Mouse (Mus musculus): Measurements from ENCODE around the gene Gm20388. TPM values are rescaled to one million over a fixed set of nuclear protein-coding genes. Genes with fewer than 3 reads are reported as not detected.

Gene Gm20388
- polyA plus RNA-seq, 1 experiment from 2014 or later, result 3.6 TPM

- WGBS, result 64% methylated on average over 3 of the region's 3 CpGs
- DNase-seq (ENCODE audit: low spot score), result no peak
- no peak overlapping the region for H3K4me3 ChIP-seq
- H3K27me3 ChIP-seq (replicated peaks; ENCODE audit: low read depth, poor library complexity, severe bottlenecking), result no peaks in the 10 kb centered on the region
- no peak overlapping the region for H3K27ac ChIP-seq (replicated peaks)
- no peaks in the 10 kb centered on the region for H3K9me3 ChIP-seq
- H3K4me1 ChIP-seq, result peaks cover 76% of the 10 kb centered on the region
- peaks cover 61% of the 10 kb centered on the region for H3K36me3 ChIP-seq (replicated peaks)
Measured at GRCm38 (mm10) chr8:122574264-122574663, 2663.6 kb downstream of the Gm20388 start.

- Histone ChIP-seq H3K4me3 (peak overlapping the region; percentile 72; the same call in 1 of the 2 replicates), H3K9me3 (no peaks in the 10 kb centered on the region), H3K36me3 (replicated peaks) (peaks cover 56% of the 10 kb centered on the region), H3K4me1 (peaks cover 76% of the 10 kb centered on the region), H3K27ac (replicated peaks) (no peak overlapping the region), H3K27me3 (replicated peaks; ENCODE audit: low read depth, poor library complexity, severe bottlenecking) (no peaks in the 10 kb centered on the region)
- no peak for DNase-seq (ENCODE audit: low spot score)
- WGBS, result 55% methylated on average over 10 of the region's 10 CpGs
Measured at GRCm38 (mm10) chr8:122574667-122575251, 2664.1 kb downstream of the Gm20388 start.

GRCm38 (mm10) chr8:122575286-122575685 is 2664.6 kb downstream of the Gm20388 start:
- Histone ChIP-seq H3K27me3 (replicated peaks; ENCODE audit: low read depth, poor library complexity, severe bottlenecking) (no peaks in the 10 kb centered on the region), H3K4me3 (peak overlapping the region; percentile 72), H3K27ac (replicated peaks) (peak overlapping the region; percentile 31), H3K9me3 (no peaks in the 10 kb centered on the region), H3K4me1 (peaks cover 76% of the 10 kb centered on the region), H3K36me3 (replicated peaks) (peaks cover 51% of the 10 kb centered on the region)
- no peak for DNase-seq (ENCODE audit: low spot score)
- WGBS, result 77% methylated on average over 8 of the region's 8 CpGs

- peak overlapping the region; percentile 90 for H3K27ac ChIP-seq (replicated peaks)
- 18% methylated on average over 21 of the region's 21 CpGs for WGBS
- H3K36me3 ChIP-seq (replicated peaks), result peaks cover 44% of the 10 kb centered on the region
- peak overlapping the region; percentile 72 for H3K4me3 ChIP-seq
- H3K9me3 ChIP-seq, result no peaks in the 10 kb centered on the region
- peaks cover 80% of the 10 kb centered on the region for H3K4me1 ChIP-seq
- no peaks in the 10 kb centered on the region for H3K27me3 ChIP-seq (replicated peaks; ENCODE audit: low read depth, poor library complexity, severe bottlenecking)
- peak; percentile 34 for DNase-seq (ENCODE audit: low spot score)
Measured at GRCm38 (mm10) chr8:122575735-122576647, 2665.3 kb downstream of the Gm20388 start.

DNA sequence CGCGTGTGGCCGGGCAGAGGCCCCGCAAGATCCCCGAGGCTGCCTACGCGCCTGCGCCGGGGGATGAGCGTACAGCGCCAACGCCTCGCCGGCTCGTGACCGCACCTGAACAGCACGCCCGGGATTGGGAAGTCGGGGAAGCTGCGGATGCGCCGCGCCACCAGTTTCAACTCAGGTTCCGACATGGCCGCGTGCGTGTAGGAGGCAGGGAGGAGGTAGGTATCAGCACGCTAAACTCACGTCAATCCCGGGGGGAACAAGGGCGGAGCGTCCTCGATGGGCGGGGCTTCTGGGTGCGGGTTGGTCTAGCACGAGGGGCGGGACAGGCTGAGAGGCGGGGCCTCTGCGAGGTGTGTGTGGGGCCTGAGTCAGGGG is 2666.0 kb downstream of the Gm20388 start, which contains the start of gene Aprt:
Gene Aprt, minus strand, starts transcription at position 262 of the 375 bp plus-strand sequence.
- under 1% methylated on average over 39 of the region's 39 CpGs for WGBS
- peak; percentile 96 for DNase-seq (ENCODE audit: low spot score)
- H3K4me1 ChIP-seq, result peaks cover 84% of the 10 kb centered on the region
- no peaks in the 10 kb centered on the region for H3K27me3 ChIP-seq (replicated peaks; ENCODE audit: low read depth, poor library complexity, severe bottlenecking)
- peak within 1 kb of the TSS; percentile 90 for H3K27ac ChIP-seq (replicated peaks)
- H3K9me3 ChIP-seq, result no peaks in the 10 kb centered on the region
- H3K4me3 ChIP-seq, result peak within 1 kb of the TSS; percentile 72
- H3K36me3 ChIP-seq (replicated peaks), result peaks cover 38% of the 10 kb centered on the region

DNA sequence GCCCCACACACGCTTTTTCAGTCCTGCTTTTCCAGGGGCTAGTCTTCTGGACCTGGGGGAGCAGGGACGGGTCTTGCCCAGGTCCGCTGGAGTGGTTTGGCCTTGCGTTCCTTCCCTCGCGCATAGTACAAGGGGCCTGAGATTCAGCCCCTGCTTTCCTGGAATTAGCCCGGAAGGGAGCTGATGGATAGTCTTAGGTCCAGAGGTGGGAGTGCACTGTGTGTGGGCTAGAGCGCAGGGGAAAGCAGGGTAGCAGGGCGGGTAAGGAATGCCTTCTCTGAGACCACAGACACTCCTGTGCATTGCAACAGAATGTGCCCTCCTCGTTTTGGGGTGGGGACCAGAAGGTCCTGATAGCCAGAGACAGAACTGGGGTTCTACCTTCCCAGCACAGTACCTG is 2666.5 kb downstream of the Gm20388 start:
- H3K27ac ChIP-seq (replicated peaks), result peak overlapping the region; percentile 90
- H3K9me3 ChIP-seq, result no peaks in the 10 kb centered on the region
- peaks cover 84% of the 10 kb centered on the region for H3K4me1 ChIP-seq
- H3K4me3 ChIP-seq, result peak overlapping the region; percentile 72
- no peaks in the 10 kb centered on the region for H3K27me3 ChIP-seq (replicated peaks; ENCODE audit: low read depth, poor library complexity, severe bottlenecking)
- H3K36me3 ChIP-seq (replicated peaks), result peaks cover 33% of the 10 kb centered on the region
- 44% methylated on average over 10 of the region's 10 CpGs for whole genome bisulfite sequencing
- no peak for DNase-seq (ENCODE audit: low spot score)

DNA sequence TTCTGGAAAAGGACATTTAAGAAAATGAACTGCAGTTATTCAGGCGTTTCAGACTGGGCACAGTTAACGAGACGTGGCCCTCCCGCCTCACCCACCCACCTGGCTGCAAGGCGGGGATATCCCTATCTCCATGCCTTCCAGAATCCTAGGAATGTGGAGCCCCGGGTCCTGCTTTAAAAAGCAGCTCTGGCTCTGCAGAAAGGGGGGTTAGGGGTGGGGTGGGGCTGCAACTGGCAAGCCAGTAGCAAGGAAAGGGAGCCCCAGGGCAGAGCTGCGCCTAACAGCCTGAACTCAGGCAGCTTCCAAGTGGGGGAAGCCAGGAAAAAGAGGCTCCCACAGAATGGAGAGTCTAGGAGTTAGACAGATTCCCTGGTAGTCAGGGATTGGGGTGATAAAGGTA is 2668.6 kb downstream of the Gm20388 start:
- WGBS, result 22% methylated on average over 7 of the region's 7 CpGs
- Histone ChIP-seq H3K27me3 (replicated peaks; ENCODE audit: low read depth, poor library complexity, severe bottlenecking) (no peaks in the 10 kb centered on the region), H3K4me3 (peak overlapping the region; percentile 11; the same call in 1 of the 2 replicates), H3K27ac (replicated peaks) (peak overlapping the region; percentile 71), H3K36me3 (replicated peaks) (peaks cover 12% of the 10 kb centered on the region), H3K9me3 (no peaks in the 10 kb centered on the region), H3K4me1 (peaks cover 67% of the 10 kb centered on the region)
- DNase-seq (ENCODE audit: low spot score), result peak; percentile 59

- H3K4me1 ChIP-seq, result peaks cover 58% of the 10 kb centered on the region
- H3K36me3 ChIP-seq (replicated peaks), result no peaks in the 10 kb centered on the region
- no peaks in the 10 kb centered on the region for H3K9me3 ChIP-seq
- peak overlapping the region; percentile 54 for H3K27ac ChIP-seq (replicated peaks)
- no peaks in the 10 kb centered on the region for H3K27me3 ChIP-seq (replicated peaks; ENCODE audit: low read depth, poor library complexity, severe bottlenecking)
- DNase-seq (ENCODE audit: low spot score), result peak; percentile 70
- 0 out of 2 replicates have a peak overlapping the region, but pooled peaks have one; percentile 4 for H3K4me3 ChIP-seq
- 72% methylated on average over 15 of the region's 15 CpGs for WGBS
Measured at GRCm38 (mm10) chr8:122580926-122581325, 2670.3 kb downstream of the Gm20388 start.

DNA sequence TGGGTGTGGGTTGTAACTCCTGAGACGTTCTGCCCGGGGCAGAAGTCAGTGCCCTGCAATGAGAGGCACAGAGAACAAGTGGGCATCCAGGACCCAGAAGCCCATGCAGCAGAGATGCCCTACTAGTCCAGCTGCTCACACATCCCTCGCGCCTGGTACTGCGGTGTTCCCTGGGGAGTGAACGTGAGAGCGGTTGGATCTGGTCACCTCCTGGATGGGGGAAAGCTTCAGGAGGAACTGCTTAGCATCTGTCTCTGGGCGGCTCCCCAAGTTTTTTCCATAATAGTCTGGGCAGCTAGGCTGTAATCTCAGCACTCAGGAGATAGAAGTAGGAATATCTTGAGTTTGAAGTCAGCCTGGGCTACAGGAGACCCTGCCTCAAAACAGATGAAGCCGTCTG is 2674.3 kb downstream of the Gm20388 start:
- no peak overlapping the region for H3K27ac ChIP-seq (replicated peaks)
- DNase-seq (ENCODE audit: low spot score), result no peak
- WGBS, result 85% methylated on average over 9 of the region's 9 CpGs
- no peaks in the 10 kb centered on the region for H3K36me3 ChIP-seq (replicated peaks)
- H3K27me3 ChIP-seq (replicated peaks; ENCODE audit: low read depth, poor library complexity, severe bottlenecking), result no peaks in the 10 kb centered on the region
- H3K4me1 ChIP-seq, result peaks cover 33% of the 10 kb centered on the region
- H3K4me3 ChIP-seq, result no peak overlapping the region
- no peaks in the 10 kb centered on the region for H3K9me3 ChIP-seq

- H3K4me3 ChIP-seq, result no peak overlapping the region
- H3K27ac ChIP-seq (replicated peaks), result no peak overlapping the region; the same call in 1 of the 2 replicates
- H3K27me3 ChIP-seq (replicated peaks; ENCODE audit: low read depth, poor library complexity, severe bottlenecking), result no peaks in the 10 kb centered on the region
- no peaks in the 10 kb centered on the region for H3K9me3 ChIP-seq
- 58% methylated on average over 14 of the region's 14 CpGs for WGBS
- H3K36me3 ChIP-seq (replicated peaks), result no peaks in the 10 kb centered on the region
- no peak for DNase-seq (ENCODE audit: low spot score)
- H3K4me1 ChIP-seq, result peaks cover 28% of the 10 kb centered on the region
Measured at GRCm38 (mm10) chr8:122585411-122585891, 2674.8 kb downstream of the Gm20388 start.

DNA sequence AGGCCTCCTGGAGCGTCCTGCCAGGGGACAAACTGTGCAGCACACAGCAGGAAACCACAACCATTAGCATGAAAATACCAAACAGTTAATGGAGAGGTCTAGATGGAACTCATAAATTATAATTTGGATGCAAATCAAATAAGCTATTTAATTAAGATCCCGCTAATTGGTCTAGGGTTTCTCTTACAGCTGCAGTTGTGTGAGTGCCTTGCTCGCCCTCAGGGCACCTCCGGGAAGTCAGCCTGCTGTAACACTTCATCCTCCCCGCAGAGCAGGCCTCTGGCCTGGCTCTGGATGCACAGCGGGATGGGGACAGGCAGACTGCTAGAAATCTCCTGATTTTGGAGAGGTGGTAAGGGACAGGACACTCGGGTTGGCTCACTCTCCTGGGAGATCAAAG is 2675.5 kb downstream of the Gm20388 start:
- no peak overlapping the region for H3K4me3 ChIP-seq
- WGBS, result 56% methylated on average over 7 of the region's 7 CpGs
- no peak for DNase-seq (ENCODE audit: low spot score)
- no peaks in the 10 kb centered on the region for H3K36me3 ChIP-seq (replicated peaks)
- no peak overlapping the region for H3K27ac ChIP-seq (replicated peaks)
- H3K27me3 ChIP-seq (replicated peaks; ENCODE audit: low read depth, poor library complexity, severe bottlenecking), result no peaks in the 10 kb centered on the region
- no peaks in the 10 kb centered on the region for H3K9me3 ChIP-seq
- peaks cover 21% of the 10 kb centered on the region for H3K4me1 ChIP-seq

DNA sequence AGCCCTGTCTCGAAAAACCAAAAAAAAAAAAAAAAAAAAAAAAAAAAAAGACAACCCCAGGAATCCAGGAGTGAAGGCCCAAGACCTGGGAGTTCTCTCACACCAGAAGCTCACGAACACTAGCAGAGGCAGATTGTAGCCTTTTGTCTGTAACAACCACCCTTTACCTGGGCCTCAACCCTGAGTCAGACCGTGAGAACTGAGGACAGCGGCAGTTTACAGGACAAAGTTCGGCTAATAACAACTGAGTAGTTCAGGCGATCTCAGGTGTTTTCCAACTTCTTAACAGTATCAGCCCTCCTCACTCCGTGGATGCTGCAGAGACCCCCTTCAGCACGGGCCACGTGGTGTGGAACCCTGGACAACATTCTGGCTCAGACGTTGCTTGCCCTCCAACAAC is 2676.1 kb downstream of the Gm20388 start:
- Histone ChIP-seq H3K27ac (replicated peaks) (no peak overlapping the region), H3K36me3 (replicated peaks) (no peaks in the 10 kb centered on the region), H3K27me3 (replicated peaks; ENCODE audit: low read depth, poor library complexity, severe bottlenecking) (no peaks in the 10 kb centered on the region), H3K9me3 (no peaks in the 10 kb centered on the region), H3K4me3 (no peak overlapping the region), H3K4me1 (peaks cover 18% of the 10 kb centered on the region)
- WGBS, result 86% methylated on average over 10 of the region's 10 CpGs
- DNase-seq (ENCODE audit: low spot score), result no peak

Measured in embryonic facial prominence, embryonic 10.5 days (tissue).